In genomic region chr12:82922856-82923506, GRCm38 (mm10) we compare ENCODE assay signal across 19 mouse cellular contexts.
DNase-seq lines count a peak whose midpoint lies in the region; ATAC-seq lines count a peak whose summit lies in the region.
"Had no signal": no experiment of that assay in that cellular context is flagged by ENCODE, and none has a peak within 500 bp of the region (broad histone marks: within the 10 kb centered on the region; RNA-seq: fewer than 3 reads in every experiment).

No protein-coding gene starts in this region.

- H3K4me3 ChIP-seq in kidney, embryonic 16.5 days (ENCODE audit: low read length): no peak overlapping the region
- H3K4me3 ChIP-seq: erythroblast, embryonic 14.5 days; gastrocnemius, adult 2 months; heart, embryonic 10.5 days; hindbrain, embryonic 10.5 days; liver, embryonic 12.5 days; midbrain, embryonic 15.5 days; myocyte had no signal

- no peaks in the 10 kb centered on the region for H3K36me3 ChIP-seq in kidney, embryonic 16.5 days (ENCODE audit: insufficient read depth, low read length)
- H3K36me3 ChIP-seq: heart, embryonic 10.5 days; hindbrain, embryonic 10.5 days; liver, embryonic 12.5 days; midbrain, embryonic 15.5 days had no signal

- no peaks in the 10 kb centered on the region for H3K27me3 ChIP-seq in kidney, embryonic 16.5 days (ENCODE audit: insufficient read depth, low read length)
- H3K27me3 ChIP-seq: liver, embryonic 12.5 days; midbrain, embryonic 15.5 days had no signal

- H3K9ac ChIP-seq in kidney, embryonic 16.5 days (replicated peaks; ENCODE audit: low read length): no peak overlapping the region
- H3K9ac ChIP-seq: liver, embryonic 12.5 days; midbrain, embryonic 15.5 days had no signal

- peaks cover 11% of the 10 kb centered on the region for H3K4me1 ChIP-seq in kidney, embryonic 16.5 days (ENCODE audit: insufficient read depth, low read length)
- H3K4me1 ChIP-seq: liver, embryonic 12.5 days; midbrain, embryonic 15.5 days had no signal

- DNase-seq in cerebellum, postnatal 10 days: peak; percentile 58 to 75
- peak; percentile 15 for DNase-seq in kidney, adult 11 months
- peak; percentile 5 to 63 for DNase-seq in layer of hippocampus, adult 18-20 months (ENCODE audit: low spot score in 2 of 2)
- no peak for DNase-seq in layer of hippocampus, adult 9-10 months (ENCODE audit: low spot score)
- DNase-seq: adrenal gland, postnatal 25 days; gastrocnemius, adult 2 months; lung, adult 2 months; lung, postnatal 36 days; thymus, postnatal 25 days had no signal

- 93% methylated on average over 4 of the region's 4 CpGs for WGBS in kidney, embryonic 16.5 days

- no peak for ATAC-seq in cerebellum, adult (ENCODE audit: insufficient number of reproducible peaks, low FRiP score, low TSS enrichment)
- no peak for ATAC-seq in kidney, embryonic 16.5 days (ENCODE audit: low FRiP score, low TSS enrichment)
- ATAC-seq in activated CD4-positive, CD25-positive, alpha-beta regulatory T cell, adult 4 months: no peak
- ATAC-seq: CD4-positive, CD25-positive, alpha-beta regulatory T cell, adult 4 months; liver, embryonic 12.5 days; midbrain, embryonic 15.5 days had no signal

- H3K27ac ChIP-seq in kidney, embryonic 16.5 days (ENCODE audit: low read length): no peak overlapping the region
- H3K27ac ChIP-seq: gastrocnemius, adult 2 months; heart, embryonic 10.5 days; hindbrain, embryonic 10.5 days; liver, embryonic 12.5 days; midbrain, embryonic 15.5 days had no signal

- no peaks in the 10 kb centered on the region for H3K9me3 ChIP-seq in kidney, embryonic 16.5 days (ENCODE audit: low read length)
- H3K9me3 ChIP-seq: heart, embryonic 10.5 days; hindbrain, embryonic 10.5 days; liver, embryonic 12.5 days; midbrain, embryonic 15.5 days had no signal

- H3K4me2 ChIP-seq in kidney, embryonic 16.5 days (replicated peaks; ENCODE audit: low read depth, low read length): no peak overlapping the region
- H3K4me2 ChIP-seq: liver, embryonic 12.5 days; midbrain, embryonic 15.5 days had no signal
